Mouse (Mus musculus): ENCODE measurements around the gene Zyx. TPM values are rescaled to one million over a fixed set of nuclear protein-coding genes. Genes with fewer than 3 reads are reported as not detected.

Gene Zyx
- polyA plus RNA-seq, 1 experiment from 2014 or later = 117 TPM

- no peak for ATAC-seq (ENCODE audit: insufficient number of reproducible peaks, insufficient read depth, low FRiP score, low read depth)
Measured at GRCm38 (mm10) chr6:42391796-42392330, 42.4 kb downstream of the Zyx start.

GRCm38 (mm10) chr6:42395960-42396809 lies 46.8 kb downstream of the Zyx start:
- Histone ChIP-seq H3K4me1 (ENCODE audit: control insufficient read depth, insufficient read depth, low read length) (peaks cover 12% of the 10 kb centered on the region; the same call in 1 of the 2 replicates), H3K27me3 (ENCODE audit: control insufficient read depth, insufficient read depth, low read length) (no peaks in the 10 kb centered on the region), H3K9ac (replicated peaks; ENCODE audit: low read depth, low read length) (no peak overlapping the region), H3K36me3 (ENCODE audit: control insufficient read depth, insufficient read depth, low read length) (no peaks in the 10 kb centered on the region), H3K9me3 (ENCODE audit: control insufficient read depth, low read depth, low read length) (no peaks in the 10 kb centered on the region), H3K27ac (ENCODE audit: low read length) (peak overlapping the region; percentile 55; the same call in 1 of the 2 replicates), H3K4me2 (replicated peaks; ENCODE audit: low read depth, low read length) (no peak overlapping the region), H3K4me3 (ENCODE audit: low read depth, low read length) (no peak overlapping the region)
- peak; percentile 70; the same call in 1 of the 2 replicates for ATAC-seq (ENCODE audit: insufficient number of reproducible peaks, insufficient read depth, low FRiP score, low read depth)
- 33% methylated on average over 9 of the region's 9 CpGs for WGBS

More at GRCm38 (mm10) chr6:42391796-42392330, 42.4 kb downstream of the Zyx start:
- Histone ChIP-seq H3K27ac (ENCODE audit: low read length) (peak overlapping the region; percentile 0; the same call in 1 of the 2 replicates), H3K36me3 (ENCODE audit: control insufficient read depth, insufficient read depth, low read length) (no peaks in the 10 kb centered on the region), H3K27me3 (ENCODE audit: control insufficient read depth, insufficient read depth, low read length) (no peaks in the 10 kb centered on the region), H3K4me2 (replicated peaks; ENCODE audit: low read depth, low read length) (no peak overlapping the region), H3K4me1 (ENCODE audit: control insufficient read depth, insufficient read depth, low read length) (0 out of 2 replicates have a peak, but pooled peaks cover 8% of the 10 kb centered on the region), H3K4me3 (ENCODE audit: low read depth, low read length) (no peak overlapping the region), H3K9me3 (ENCODE audit: control insufficient read depth, low read depth, low read length) (no peaks in the 10 kb centered on the region), H3K9ac (replicated peaks; ENCODE audit: low read depth, low read length) (no peak overlapping the region)
- 20% methylated on average over 2 of the region's 2 CpGs for WGBS

GRCm38 (mm10) chr6:42397041-42397657 lies 47.7 kb downstream of the Zyx start:
- peak overlapping the region; percentile 21; the same call in 1 of the 2 replicates for H3K27ac ChIP-seq (ENCODE audit: low read length)
- no peaks in the 10 kb centered on the region for H3K27me3 ChIP-seq (ENCODE audit: control insufficient read depth, insufficient read depth, low read length)
- no peak overlapping the region for H3K9ac ChIP-seq (replicated peaks; ENCODE audit: low read depth, low read length)
- no peak overlapping the region for H3K4me3 ChIP-seq (ENCODE audit: low read depth, low read length)
- no peaks in the 10 kb centered on the region for H3K9me3 ChIP-seq (ENCODE audit: control insufficient read depth, low read depth, low read length)
- ATAC-seq (ENCODE audit: insufficient number of reproducible peaks, insufficient read depth, low FRiP score, low read depth) = no peak
- H3K4me1 ChIP-seq (ENCODE audit: control insufficient read depth, insufficient read depth, low read length) = peaks cover 8% of the 10 kb centered on the region; the same call in 1 of the 2 replicates
- H3K36me3 ChIP-seq (ENCODE audit: control insufficient read depth, insufficient read depth, low read length) = no peaks in the 10 kb centered on the region
- 48% methylated on average over 3 of the region's 3 CpGs for WGBS
- no peak overlapping the region for H3K4me2 ChIP-seq (replicated peaks; ENCODE audit: low read depth, low read length)

- Histone ChIP-seq H3K4me3 (ENCODE audit: low read depth, low read length) (no peak overlapping the region), H3K27me3 (ENCODE audit: control insufficient read depth, insufficient read depth, low read length) (no peaks in the 10 kb centered on the region), H3K4me2 (replicated peaks; ENCODE audit: low read depth, low read length) (no peak overlapping the region), H3K36me3 (ENCODE audit: control insufficient read depth, insufficient read depth, low read length) (no peaks in the 10 kb centered on the region), H3K27ac (ENCODE audit: low read length) (no peak overlapping the region), H3K9me3 (ENCODE audit: control insufficient read depth, low read depth, low read length) (no peaks in the 10 kb centered on the region), H3K4me1 (ENCODE audit: control insufficient read depth, insufficient read depth, low read length) (peaks cover 8% of the 10 kb centered on the region; the same call in 1 of the 2 replicates), H3K9ac (replicated peaks; ENCODE audit: low read depth, low read length) (no peak overlapping the region)
- 82% methylated on average over 3 of the region's 3 CpGs for WGBS
- no peak for ATAC-seq (ENCODE audit: insufficient number of reproducible peaks, insufficient read depth, low FRiP score, low read depth)
Measured at GRCm38 (mm10) chr6:42398285-42398684, 48.9 kb downstream of the Zyx start.

GRCm38 (mm10) chr6:42398998-42399397 lies 49.6 kb downstream of the Zyx start:
- no peak for ATAC-seq (ENCODE audit: insufficient number of reproducible peaks, insufficient read depth, low FRiP score, low read depth)
- Histone ChIP-seq H3K4me1 (ENCODE audit: control insufficient read depth, insufficient read depth, low read length) (peaks cover 8% of the 10 kb centered on the region; the same call in 1 of the 2 replicates), H3K4me3 (ENCODE audit: low read depth, low read length) (no peak overlapping the region), H3K27me3 (ENCODE audit: control insufficient read depth, insufficient read depth, low read length) (no peaks in the 10 kb centered on the region), H3K9ac (replicated peaks; ENCODE audit: low read depth, low read length) (no peak overlapping the region), H3K27ac (ENCODE audit: low read length) (no peak overlapping the region), H3K4me2 (replicated peaks; ENCODE audit: low read depth, low read length) (no peak overlapping the region), H3K9me3 (ENCODE audit: control insufficient read depth, low read depth, low read length) (no peaks in the 10 kb centered on the region), H3K36me3 (ENCODE audit: control insufficient read depth, insufficient read depth, low read length) (no peaks in the 10 kb centered on the region)
- WGBS = 97% methylated on average over 1 of the region's 1 CpGs

- H3K4me2 ChIP-seq (replicated peaks; ENCODE audit: low read depth, low read length) = no peak within 1 kb of the TSS
- H3K36me3 ChIP-seq (ENCODE audit: control insufficient read depth, insufficient read depth, low read length) = no peaks in the 10 kb centered on the region
- 92% methylated on average over 1 of the region's 1 CpGs for whole genome bisulfite sequencing
- no peaks in the 10 kb centered on the region for H3K27me3 ChIP-seq (ENCODE audit: control insufficient read depth, insufficient read depth, low read length)
- H3K4me1 ChIP-seq (ENCODE audit: control insufficient read depth, insufficient read depth, low read length) = peaks cover 8% of the 10 kb centered on the region; the same call in 1 of the 2 replicates
- H3K9ac ChIP-seq (replicated peaks; ENCODE audit: low read depth, low read length) = no peak within 1 kb of the TSS
- no peak for ATAC-seq (ENCODE audit: insufficient number of reproducible peaks, insufficient read depth, low FRiP score, low read depth)
- no peak within 1 kb of the TSS for H3K4me3 ChIP-seq (ENCODE audit: low read depth, low read length)
- H3K9me3 ChIP-seq (ENCODE audit: control insufficient read depth, low read depth, low read length) = no peaks in the 10 kb centered on the region
- no peak within 1 kb of the TSS for H3K27ac ChIP-seq (ENCODE audit: low read length)
Measured at GRCm38 (mm10) chr6:42399938-42400337, 50.5 kb downstream of the Zyx start, which contains the start of gene Tas2r143. Gene Tas2r143, plus strand, starts transcription at chr6:42400238.

- Histone ChIP-seq H3K4me2 (replicated peaks; ENCODE audit: low read depth, low read length) (no peak within 1 kb of the TSS), H3K27me3 (ENCODE audit: control insufficient read depth, insufficient read depth, low read length) (no peaks in the 10 kb centered on the region), H3K4me3 (ENCODE audit: low read depth, low read length) (no peak within 1 kb of the TSS), H3K4me1 (ENCODE audit: control insufficient read depth, insufficient read depth, low read length) (no peaks in the 10 kb centered on the region), H3K9ac (replicated peaks; ENCODE audit: low read depth, low read length) (no peak within 1 kb of the TSS), H3K9me3 (ENCODE audit: control insufficient read depth, low read depth, low read length) (no peaks in the 10 kb centered on the region), H3K36me3 (ENCODE audit: control insufficient read depth, insufficient read depth, low read length) (no peaks in the 10 kb centered on the region), H3K27ac (ENCODE audit: low read length) (no peak within 1 kb of the TSS)
- no peak for ATAC-seq (ENCODE audit: insufficient number of reproducible peaks, insufficient read depth, low FRiP score, low read depth)
- 69% methylated on average over 2 of the region's 2 CpGs for WGBS
Measured at GRCm38 (mm10) chr6:42405134-42405533, 55.7 kb downstream of the Zyx start, which contains the start of gene Tas2r135. Gene Tas2r135, plus strand, starts transcription at chr6:42405434.

Data from stomach, embryonic 14.5 days (tissue).